21 mouse cellular contexts compared by ENCODE assay signal in the genomic region with DNA sequence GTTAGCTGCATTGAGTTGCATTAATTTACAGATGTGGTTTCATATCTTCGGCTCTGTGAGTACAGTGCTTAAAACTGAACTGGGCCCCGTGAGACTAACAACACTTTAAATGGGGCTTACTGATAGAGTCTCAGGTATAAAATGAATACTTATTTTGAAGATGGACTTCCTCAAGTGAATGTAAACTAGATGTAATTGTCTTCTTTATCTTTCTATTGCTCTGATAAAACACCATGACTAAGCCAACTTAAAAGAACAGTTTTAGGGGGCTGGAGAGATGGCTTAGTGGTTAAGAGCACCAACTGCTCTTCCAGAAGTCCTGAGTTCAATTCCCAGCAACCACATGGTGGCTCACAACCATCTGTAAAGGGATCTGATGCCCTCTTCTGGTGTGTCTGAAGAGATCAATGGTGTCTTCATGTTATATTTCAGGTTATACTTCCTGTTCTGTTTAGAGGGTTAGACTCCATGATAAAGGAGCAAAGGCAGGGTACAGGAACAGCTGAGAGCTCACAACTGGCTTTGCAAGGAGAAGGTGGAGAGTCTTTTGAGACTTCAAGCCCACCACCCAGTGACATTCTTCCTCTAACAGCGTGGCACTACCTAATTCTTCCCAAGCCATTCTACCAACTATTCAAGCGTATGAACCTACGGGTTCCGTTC.
"Had no signal": no experiment of that assay in that cellular context is flagged by ENCODE, and none has a peak within 500 bp of the region (broad histone marks: within the 10 kb centered on the region; RNA-seq: fewer than 3 reads in every experiment).

No protein-coding gene starts in this region.

- H3K36me3 ChIP-seq: midbrain, embryonic 12.5 days had no signal

- DNase-seq: lung, adult 18-20 months; lung, embryonic 14.5 days; lung, postnatal 10 days; lung, postnatal 36 days; midbrain, embryonic 14.5 days; retina, postnatal 1 day; right cerebral cortex, adult 18-20 months; right cerebral cortex, postnatal 25 days; right cerebral cortex, postnatal 4 days; spleen, adult 18-20 months; thymus, adult 18-20 months; thymus, postnatal 14 days; thymus, postnatal 36 days had no signal

- ATAC-seq: midbrain, embryonic 16.5 days had no signal

- H3K27me3 ChIP-seq: megakaryocyte, embryonic 14.5 days; midbrain, embryonic 12.5 days; neural tube, embryonic 13.5 days; neural tube, embryonic 15.5 days had no signal

- H3K27ac ChIP-seq: macrophage; midbrain, embryonic 10.5 days; midbrain, embryonic 12.5 days; neural tube, embryonic 13.5 days; neural tube, embryonic 15.5 days had no signal

- H3K9ac ChIP-seq: lung, embryonic 14.5 days; midbrain, embryonic 12.5 days; neural tube, embryonic 13.5 days; neural tube, embryonic 15.5 days had no signal

- H3K4me1 ChIP-seq: midbrain, embryonic 10.5 days; midbrain, embryonic 12.5 days; neural tube, embryonic 13.5 days; neural tube, embryonic 15.5 days had no signal

- H3K4me2 ChIP-seq: lung, embryonic 14.5 days; midbrain, embryonic 12.5 days; neural tube, embryonic 13.5 days; neural tube, embryonic 15.5 days had no signal

- H3K9me3 ChIP-seq: megakaryocyte, embryonic 14.5 days; midbrain, embryonic 10.5 days; midbrain, embryonic 12.5 days; neural tube, embryonic 13.5 days; neural tube, embryonic 15.5 days had no signal

- H3K4me3 ChIP-seq: megakaryocyte, embryonic 14.5 days; midbrain, embryonic 10.5 days; midbrain, embryonic 12.5 days; myocyte; neural tube, embryonic 13.5 days; neural tube, embryonic 15.5 days had no signal
